Mouse (Mus musculus) myocyte (in vitro differentiated cells): ENCODE measurements around the gene Ksr2. TPM values are rescaled to one million over a fixed set of nuclear protein-coding genes. Genes with fewer than 3 reads are reported as not detected.

Experiments
- H3K27me3 ChIP-seq: one replicate; pipeline ENCODE4 v1.6.1; 2011; ENCODE audit not compliant: control insufficient read depth, insufficient read depth, insufficient read length
- H3K36me3 ChIP-seq: one replicate; pipeline ENCODE4 v1.6.1; 2011; ENCODE audit not compliant: control insufficient read depth, insufficient read depth
- H3K4me2 ChIP-seq: one replicate; pipeline ENCODE4 v1.6.1; 2011; ENCODE audit warnings: low read depth, control low read depth
- H3K4me3 ChIP-seq: one replicate; pipeline ENCODE4 v1.5.1; 2011; ENCODE audit warnings: mild to moderate bottlenecking, control low read depth, moderate library complexity
- H3K79me2 ChIP-seq: one replicate; pipeline ENCODE4 v1.6.1; 2011; ENCODE audit not compliant: control insufficient read depth, insufficient read depth
- H3ac ChIP-seq: one replicate; pipeline ENCODE4 v1.6.1; 2011; ENCODE audit not compliant: control insufficient read depth, insufficient read length
- CEBPB ChIP-seq: IDR thresholded peaks from 2 replicates; pipeline ENCODE4 v1.6.1; 2011; ENCODE audit warnings: mild to moderate bottlenecking, moderate library complexity; ENCODE audit not compliant: poor library complexity, insufficient read depth, severe bottlenecking
- E2F4 ChIP-seq: IDR thresholded peaks from one replicate; pipeline ENCODE4 v1.6.1; 2011; ENCODE audit warnings: mild to moderate bottlenecking, control low read depth, moderate library complexity; ENCODE audit not compliant: insufficient read depth
- MAX ChIP-seq: IDR thresholded peaks from one replicate; pipeline ENCODE4 v1.6.1; 2011; ENCODE audit warnings: low read depth, mild to moderate bottlenecking, control low read depth
- MYOD1 ChIP-seq, 3 experiments: IDR thresholded peaks; one replicate each; pipeline ENCODE4 v1.6.1; 2011; ENCODE audit warnings: control low read depth in 2 of 3, low read depth in 2 of 3, mild to moderate bottlenecking in 2 of 3, moderate library complexity in 1 of 3; ENCODE audit not compliant: insufficient read length in 2 of 3, control insufficient read depth in 1 of 3
- MYOG ChIP-seq, 3 experiments: IDR thresholded peaks; one replicate each; pipeline ENCODE4 v1.6.1; 2011; ENCODE audit warnings: control low read depth in 2 of 3, low read depth in 2 of 3, mild to moderate bottlenecking in 2 of 3; ENCODE audit not compliant: insufficient read length in 2 of 3, control insufficient read depth in 1 of 3, insufficient read depth in 1 of 3
- POLR2A ChIP-seq: IDR thresholded peaks from one replicate; pipeline ENCODE4 v1.6.1; 2011; ENCODE audit warnings: low read depth, mild to moderate bottlenecking, control low read depth, moderate library complexity; ENCODE audit not compliant: insufficient read length
- POLR2AphosphoS2 ChIP-seq: IDR thresholded peaks from one replicate; pipeline ENCODE4 v1.6.1; 2011; ENCODE audit warnings: low read depth, control low read depth; ENCODE audit not compliant: insufficient read length
- REST ChIP-seq: IDR thresholded peaks from one replicate; pipeline ENCODE4 v1.6.1; 2011; ENCODE audit warnings: mild to moderate bottlenecking, control low read depth, moderate library complexity; ENCODE audit not compliant: insufficient read depth, insufficient read length
- SRF ChIP-seq: IDR thresholded peaks from one replicate; pipeline ENCODE4 v1.6.1; 2011; ENCODE audit warnings: low read depth; ENCODE audit not compliant: control insufficient read depth, insufficient read length
- TCF12 ChIP-seq: IDR thresholded peaks from one replicate; pipeline ENCODE4 v1.6.1; 2011; ENCODE audit warnings: mild to moderate bottlenecking, control low read depth; ENCODE audit not compliant: poor library complexity, insufficient read depth, severe bottlenecking
- TCF3 ChIP-seq: IDR thresholded peaks from one replicate; pipeline ENCODE4 v1.6.1; 2011; ENCODE audit warnings: low read depth, control low read depth; ENCODE audit not compliant: insufficient read length
- USF1 ChIP-seq: IDR thresholded peaks from one replicate; pipeline ENCODE4 v1.6.1; 2011; ENCODE audit warnings: low read depth, mild to moderate bottlenecking, control low read depth, moderate library complexity
- polyA plus RNA-seq: library from polyadenylated mRNA; unstranded; fragments of >200 nt; fragmentation: generic; extraction: Trizol; gene quantifications from one replicate; pipeline ENCODE4 v1.2.1, GENCODE M21; 2012; ENCODE audit warnings: missing spikeins

The Ksr2 gene
- polyA plus RNA-seq, 1 experiment = 0.02 TPM

- Histone ChIP-seq H3ac (no peak overlapping the region), H3K79me2 (no peaks in the 10 kb centered on the region), H3K4me2 (no peak overlapping the region), H3K36me3 (no peaks in the 10 kb centered on the region), H3K27me3 (no peaks in the 10 kb centered on the region), H3K4me3 (no peak overlapping the region)
- TF ChIP-seq USF1 (no peak), MAX (no peak), MYOG (IDR thresholded peaks at IDR 0.05; ENCODE audit: control insufficient read depth in 1 of 3, insufficient read depth in 1 of 3, insufficient read length in 2 of 3, low read depth in 2 of 3) (no peak), POLR2A (no peak), TCF3 (no peak), TCF12 (no peak), POLR2AphosphoS2 (no peak), SRF (no peak), CEBPB (no peak), REST (no peak), E2F4 (no peak), MYOD1 (IDR thresholded peaks at IDR 0.05; ENCODE audit: control insufficient read depth in 1 of 3, insufficient read length in 2 of 3, low read depth in 2 of 3) (no peak)
Observed at GRCm38 (mm10) chr5:117596803-117597202, 183.0 kb downstream of the Ksr2 start.

GRCm38 (mm10) chr5:117602026-117602425 is 188.2 kb downstream of the Ksr2 start:
- no peak overlapping the region for H3K4me3 ChIP-seq
- no peak overlapping the region for H3ac ChIP-seq
- no peaks in the 10 kb centered on the region for H3K27me3 ChIP-seq
- no peaks in the 10 kb centered on the region for H3K79me2 ChIP-seq
- no peak overlapping the region for H3K4me2 ChIP-seq
- no peaks in the 10 kb centered on the region for H3K36me3 ChIP-seq
- no peak for TF ChIP-seq POLR2AphosphoS2
- no peak for TF ChIP-seq POLR2A
- no peak for TF ChIP-seq REST
- TF ChIP-seq USF1 = no peak
- no peak for TF ChIP-seq CEBPB
- TF ChIP-seq TCF12 = no peak
- no peak for TF ChIP-seq MYOD1 (IDR thresholded peaks at IDR 0.05; ENCODE audit: control insufficient read depth in 1 of 3, insufficient read length in 2 of 3, low read depth in 2 of 3)
- TF ChIP-seq TCF3 = no peak
- TF ChIP-seq MYOG (IDR thresholded peaks at IDR 0.05; ENCODE audit: control insufficient read depth in 1 of 3, insufficient read depth in 1 of 3, insufficient read length in 2 of 3, low read depth in 2 of 3) = no peak
- no peak for TF ChIP-seq E2F4
- TF ChIP-seq SRF = no peak
- no peak for TF ChIP-seq MAX

GRCm38 (mm10) chr5:117607761-117608309 is 194.0 kb downstream of the Ksr2 start:
- Histone ChIP-seq H3ac (no peak overlapping the region), H3K79me2 (no peaks in the 10 kb centered on the region), H3K4me3 (no peak overlapping the region), H3K27me3 (no peaks in the 10 kb centered on the region), H3K36me3 (no peaks in the 10 kb centered on the region), H3K4me2 (no peak overlapping the region)
- TF ChIP-seq TCF12 (no peak), POLR2A (no peak), TCF3 (no peak), E2F4 (no peak), REST (no peak), MYOD1 (IDR thresholded peaks at IDR 0.05; ENCODE audit: control insufficient read depth in 1 of 3, insufficient read length in 2 of 3, low read depth in 2 of 3) (no peak), MYOG (IDR thresholded peaks at IDR 0.05; ENCODE audit: control insufficient read depth in 1 of 3, insufficient read depth in 1 of 3, insufficient read length in 2 of 3, low read depth in 2 of 3) (no peak), MAX (no peak), CEBPB (no peak), POLR2AphosphoS2 (no peak), SRF (no peak), USF1 (no peak)

GRCm38 (mm10) chr5:117614331-117615024 is 200.7 kb downstream of the Ksr2 start:
- TF ChIP-seq SRF = no peak
- TF ChIP-seq E2F4 = no peak
- TF ChIP-seq POLR2A = no peak
- TF ChIP-seq USF1 = no peak
- Histone ChIP-seq H3ac (no peak overlapping the region), H3K36me3 (no peaks in the 10 kb centered on the region), H3K4me3 (no peak overlapping the region), H3K79me2 (no peaks in the 10 kb centered on the region), H3K27me3 (no peaks in the 10 kb centered on the region), H3K4me2 (no peak overlapping the region)

GRCm38 (mm10) chr5:117620292-117620691 is 206.5 kb downstream of the Ksr2 start:
- no peak overlapping the region for H3ac ChIP-seq
- H3K27me3 ChIP-seq = no peaks in the 10 kb centered on the region
- TF ChIP-seq POLR2AphosphoS2 (no peak), MAX (no peak), MYOD1 (IDR thresholded peaks at IDR 0.05; ENCODE audit: control insufficient read depth in 1 of 3, insufficient read length in 2 of 3, low read depth in 2 of 3) (no peak), CEBPB (no peak), E2F4 (no peak), REST (no peak), TCF3 (no peak), TCF12 (no peak), USF1 (no peak), POLR2A (no peak), SRF (no peak), MYOG (IDR thresholded peaks at IDR 0.05; ENCODE audit: control insufficient read depth in 1 of 3, insufficient read depth in 1 of 3, insufficient read length in 2 of 3, low read depth in 2 of 3) (no peak)
- no peaks in the 10 kb centered on the region for H3K36me3 ChIP-seq
- no peak overlapping the region for H3K4me3 ChIP-seq
- no peaks in the 10 kb centered on the region for H3K79me2 ChIP-seq
- no peak overlapping the region for H3K4me2 ChIP-seq
